Mouse (Mus musculus) hindbrain, embryonic 10.5 days (tissue): ENCODE data around the gene Sfxn5. TPM values are rescaled to one million over a fixed set of nuclear protein-coding genes. Genes with fewer than 3 reads are reported as not detected.

Experiments used
- DNase-seq: peaks from one replicate; pipeline ENCODE4 v3.0.0-alpha.2; 2017; ENCODE audit warnings: low spot score
- H3K27ac ChIP-seq: fragments of 300-500 bp; sonication (generic); 2 replicates; pipeline ENCODE4 v1.5.1; 2016; ENCODE audit warnings: mild to moderate bottlenecking, moderate library complexity
- H3K27me3 ChIP-seq: fragments of 300-500 bp; sonication (generic); 2 replicates; pipeline ENCODE4 v1.6.1; 2016; ENCODE audit warnings: mild to moderate bottlenecking; ENCODE audit not compliant: poor library complexity, insufficient read depth, severe bottlenecking
- H3K36me3 ChIP-seq: fragments of 300-500 bp; sonication (generic); 2 replicates; pipeline ENCODE4 v1.6.1; 2016; ENCODE audit warnings: mild to moderate bottlenecking, moderate library complexity
- H3K4me1 ChIP-seq: fragments of 300-500 bp; sonication (generic); replicated peaks from 2 replicates; pipeline ENCODE4 v1.6.1; 2016; ENCODE audit warnings: mild to moderate bottlenecking
- H3K4me3 ChIP-seq: fragments of 300-500 bp; sonication (generic); 2 replicates; pipeline ENCODE4 v1.5.1; 2016; ENCODE audit warnings: mild to moderate bottlenecking, moderate library complexity
- H3K9me3 ChIP-seq: fragments of 300-500 bp; sonication (generic); 2 replicates; pipeline ENCODE4 v1.6.1; 2016; ENCODE audit warnings: mild to moderate bottlenecking, moderate library complexity
- WGBS: fragments of 180-500 bp; shearing (Covaris S2); methylation state at CpG from one replicate; pipeline ENCODE4 v1.1.7; 2016; 5-methylcytosine and 5-hydroxymethylcytosine counted together
- polyA plus RNA-seq: library from polyadenylated mRNA; unstranded; fragments of >200 nt; fragmentation: Nextera tagmentation; extraction: Ambion mirVana; gene quantifications from 2 replicates; pipeline ENCODE4 v1.2.1, GENCODE M21; 2016

Gene Sfxn5
- polyA plus RNA-seq, 1 experiment from 2014 or later, result 8.0 TPM

- no peak overlapping the region for H3K27ac ChIP-seq
- DNase-seq, result no peak
- no peaks in the 10 kb centered on the region for H3K36me3 ChIP-seq
- no peaks in the 10 kb centered on the region for H3K9me3 ChIP-seq
- peaks cover 13% of the 10 kb centered on the region for H3K4me1 ChIP-seq
- 75% methylated on average over 1 of the region's 1 CpGs for WGBS
- H3K4me3 ChIP-seq, result no peak overlapping the region
- peaks cover 63% of the 10 kb centered on the region for H3K27me3 ChIP-seq
These were observed 6.2 kb upstream of the Sfxn5 start for GRCm38 (mm10) chr6:85339273-85339901.

GRCm38 (mm10) chr6:85336944-85337343 lies 3.7 kb upstream of the Sfxn5 start:
- no peak for DNase-seq
- Histone ChIP-seq H3K4me1 (peaks cover 28% of the 10 kb centered on the region), H3K9me3 (no peaks in the 10 kb centered on the region), H3K4me3 (no peak overlapping the region), H3K36me3 (no peaks in the 10 kb centered on the region), H3K27ac (no peak overlapping the region), H3K27me3 (peaks cover 56% of the 10 kb centered on the region)
- WGBS, result 84% methylated on average over 9 of the region's 9 CpGs

- peaks cover 57% of the 10 kb centered on the region for H3K27me3 ChIP-seq
- DNase-seq, result no peak
- 48% methylated on average over 3 of the region's 3 CpGs for WGBS
- no peak overlapping the region for H3K4me3 ChIP-seq
- H3K27ac ChIP-seq, result no peak overlapping the region
- H3K4me1 ChIP-seq, result peaks cover 33% of the 10 kb centered on the region
- no peaks in the 10 kb centered on the region for H3K36me3 ChIP-seq
- no peaks in the 10 kb centered on the region for H3K9me3 ChIP-seq
These were observed 2.1 kb upstream of the Sfxn5 start for GRCm38 (mm10) chr6:85335352-85335751.

DNA sequence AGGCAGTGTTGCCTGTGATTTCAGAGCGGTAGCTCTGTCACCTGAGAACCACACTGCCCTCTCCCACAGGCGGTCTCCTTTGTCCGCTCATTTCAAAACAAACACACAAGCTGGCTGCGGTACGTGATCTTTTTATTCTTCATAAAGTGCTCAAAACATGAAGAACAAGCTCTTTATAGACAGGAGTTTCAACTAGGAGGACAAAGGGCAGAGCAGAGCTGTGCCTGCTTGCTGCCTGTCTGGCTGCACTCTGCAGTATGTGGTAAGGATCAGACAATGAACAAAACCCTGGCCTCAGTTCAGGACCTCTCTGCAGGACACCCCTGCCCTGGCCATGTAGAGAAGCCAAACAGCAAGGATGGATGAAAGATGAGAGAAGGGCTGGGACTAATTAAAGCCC lies 1.6 kb upstream of the Sfxn5 start:
- Histone ChIP-seq H3K27me3 (peaks cover 52% of the 10 kb centered on the region), H3K4me3 (no peak overlapping the region), H3K4me1 (peaks cover 29% of the 10 kb centered on the region), H3K36me3 (no peaks in the 10 kb centered on the region), H3K27ac (no peak overlapping the region), H3K9me3 (no peaks in the 10 kb centered on the region)
- 50% methylated on average over 5 of the region's 5 CpGs for WGBS
- peak; percentile 19 for DNase-seq

DNA sequence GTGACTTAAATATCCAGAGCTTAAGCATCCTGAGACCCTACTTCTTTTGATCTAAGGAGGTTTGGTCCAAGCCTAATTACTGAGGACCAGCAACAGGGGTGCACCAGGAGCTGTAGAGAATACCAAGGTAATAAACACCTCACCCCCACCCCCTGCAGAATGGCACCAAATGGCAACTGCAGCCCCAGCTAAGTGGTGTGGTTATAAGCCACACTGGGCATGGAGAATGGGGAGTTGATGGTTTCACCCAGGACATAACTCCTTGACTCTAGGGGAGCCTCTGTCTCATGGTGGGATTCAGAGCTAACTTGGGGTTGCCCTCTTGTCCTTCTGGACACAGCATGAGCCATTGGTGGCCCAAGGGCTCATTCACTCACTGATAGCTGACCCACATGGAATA lies 1.0 kb upstream of the Sfxn5 start:
- no peak overlapping the region for H3K27ac ChIP-seq
- no peaks in the 10 kb centered on the region for H3K9me3 ChIP-seq
- H3K36me3 ChIP-seq, result no peaks in the 10 kb centered on the region
- peak overlapping the region; percentile 78; the same call in 1 of the 2 replicates for H3K4me3 ChIP-seq
- H3K27me3 ChIP-seq, result peaks cover 50% of the 10 kb centered on the region
- no peak for DNase-seq
- H3K4me1 ChIP-seq, result peaks cover 29% of the 10 kb centered on the region

GRCm38 (mm10) chr6:85333732-85334131 lies 510 bp upstream of the Sfxn5 start:
- H3K27ac ChIP-seq, result peak overlapping the region; percentile 96
- peak overlapping the region; percentile 78 for H3K4me3 ChIP-seq
- H3K4me1 ChIP-seq, result peaks cover 29% of the 10 kb centered on the region
- no peaks in the 10 kb centered on the region for H3K36me3 ChIP-seq
- DNase-seq, result no peak
- 8% methylated on average over 13 of the region's 13 CpGs for WGBS
- H3K27me3 ChIP-seq, result peaks cover 49% of the 10 kb centered on the region
- H3K9me3 ChIP-seq, result no peaks in the 10 kb centered on the region

- Histone ChIP-seq H3K4me1 (peaks cover 29% of the 10 kb centered on the region), H3K36me3 (no peaks in the 10 kb centered on the region), H3K9me3 (no peaks in the 10 kb centered on the region), H3K27me3 (peaks cover 43% of the 10 kb centered on the region), H3K4me3 (peak overlapping the region; percentile 78), H3K27ac (peak overlapping the region; percentile 96)
- no peak for DNase-seq
- WGBS, result under 1% methylated on average over 41 of the region's 41 CpGs
These were observed 747 bp downstream of the Sfxn5 start for GRCm38 (mm10) chr6:85332351-85332999.

DNA sequence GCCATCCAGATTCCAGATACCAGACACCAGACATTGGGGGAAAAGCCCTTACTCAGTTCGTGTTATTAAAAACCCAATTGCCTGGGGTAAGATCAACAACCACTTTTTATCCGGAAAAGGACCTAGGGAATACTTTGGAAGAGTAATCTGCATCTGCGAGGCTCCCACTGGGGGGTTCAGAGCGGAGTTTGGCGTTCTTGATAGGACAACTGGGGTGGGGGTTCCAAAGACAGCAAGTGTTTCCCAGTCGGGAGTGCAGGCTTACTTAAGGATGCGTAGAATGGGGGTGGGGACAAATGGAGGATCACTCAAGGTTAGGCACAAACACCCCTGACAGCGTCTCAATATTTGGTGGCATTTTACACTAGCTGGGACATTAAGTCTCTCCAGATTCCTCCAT lies 1.5 kb downstream of the Sfxn5 start:
- Histone ChIP-seq H3K36me3 (no peaks in the 10 kb centered on the region), H3K4me1 (peaks cover 29% of the 10 kb centered on the region), H3K4me3 (peak overlapping the region; percentile 78), H3K27me3 (peaks cover 36% of the 10 kb centered on the region), H3K9me3 (no peaks in the 10 kb centered on the region), H3K27ac (no peak overlapping the region)
- WGBS, result 10% methylated on average over 8 of the region's 8 CpGs
- DNase-seq, result no peak

DNA sequence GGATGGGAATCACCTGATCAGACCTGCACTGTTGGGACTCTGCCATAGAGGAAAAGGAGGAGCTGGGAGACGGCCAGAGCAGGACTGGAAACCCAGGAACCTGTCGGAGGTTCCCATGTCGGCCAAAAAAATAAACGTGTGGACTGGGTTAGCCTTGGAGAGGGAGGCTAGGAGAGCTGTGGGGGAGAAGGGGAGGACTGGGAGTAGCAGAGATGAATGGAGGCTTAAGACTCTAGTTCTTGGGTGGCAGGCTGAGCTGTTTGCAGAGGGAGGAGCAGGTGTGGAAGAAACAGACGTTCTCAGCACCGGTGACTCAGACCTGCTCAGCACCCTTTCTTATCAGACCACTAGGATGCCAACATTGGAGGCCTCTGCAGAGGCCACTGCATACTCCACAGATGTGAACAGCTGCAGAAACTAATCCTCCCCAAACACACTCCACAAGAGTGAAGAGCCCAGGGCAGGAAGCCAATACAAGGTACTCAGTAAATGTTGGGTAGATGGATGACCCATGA lies 1.9 kb downstream of the Sfxn5 start:
- peaks cover 31% of the 10 kb centered on the region for H3K27me3 ChIP-seq
- no peak overlapping the region for H3K27ac ChIP-seq
- peaks cover 29% of the 10 kb centered on the region for H3K4me1 ChIP-seq
- H3K9me3 ChIP-seq, result no peaks in the 10 kb centered on the region
- H3K4me3 ChIP-seq, result no peak overlapping the region
- DNase-seq, result no peak
- WGBS, result 45% methylated on average over 6 of the region's 6 CpGs
- H3K36me3 ChIP-seq, result no peaks in the 10 kb centered on the region

DNA sequence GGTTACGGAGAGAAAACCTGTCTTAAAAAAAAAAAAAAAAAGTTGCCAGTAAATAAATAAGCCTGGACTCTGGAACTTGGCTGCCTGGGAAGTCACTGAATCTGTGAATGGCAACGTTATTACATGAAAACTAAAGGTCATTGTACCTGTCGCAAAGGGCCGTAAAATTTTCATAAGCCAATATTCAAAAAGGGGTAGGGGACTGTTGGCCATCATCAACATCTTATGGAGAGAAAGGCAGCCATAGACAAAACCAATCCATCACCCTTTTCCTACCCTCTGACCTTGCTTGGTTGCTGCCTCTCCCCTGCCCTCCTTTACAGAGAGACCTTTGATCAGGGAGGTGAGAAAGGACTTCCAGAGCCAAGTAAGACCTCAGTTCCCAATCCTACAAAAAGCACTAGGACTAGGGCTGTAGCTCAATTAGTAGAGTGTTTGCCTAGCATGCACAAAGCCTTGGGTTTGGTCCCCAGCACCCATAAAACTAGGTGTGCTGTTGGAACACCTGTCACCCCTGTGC lies 3.5 kb downstream of the Sfxn5 start:
- no peak overlapping the region for H3K27ac ChIP-seq
- no peaks in the 10 kb centered on the region for H3K9me3 ChIP-seq
- no peaks in the 10 kb centered on the region for H3K36me3 ChIP-seq
- H3K4me3 ChIP-seq, result no peak overlapping the region
- no peak for DNase-seq
- 90% methylated on average over 4 of the region's 4 CpGs for WGBS
- peaks cover 21% of the 10 kb centered on the region for H3K27me3 ChIP-seq
- H3K4me1 ChIP-seq, result peaks cover 26% of the 10 kb centered on the region

DNA sequence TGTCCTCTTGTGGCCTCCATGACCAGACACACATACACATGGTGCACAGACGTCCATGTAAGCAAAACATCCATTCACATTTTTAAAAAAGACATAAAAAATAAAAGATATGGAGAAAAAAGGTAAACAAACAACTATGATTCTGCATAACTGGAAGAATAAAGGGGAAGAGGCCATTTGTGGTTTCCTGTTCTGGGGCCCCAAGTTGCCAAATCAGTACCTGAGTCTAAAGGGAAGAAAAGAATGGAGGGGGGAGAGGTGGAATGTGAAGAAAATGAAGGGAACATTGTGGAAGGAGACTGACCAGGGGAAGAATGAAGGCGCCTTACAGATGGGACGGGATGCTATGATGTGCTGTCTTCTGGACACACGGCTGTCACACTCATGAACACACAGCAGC lies 6.7 kb downstream of the Sfxn5 start:
- WGBS, result 79% methylated on average over 4 of the region's 4 CpGs
- Histone ChIP-seq H3K27me3 (peaks cover 9% of the 10 kb centered on the region), H3K9me3 (no peaks in the 10 kb centered on the region), H3K4me3 (no peak overlapping the region), H3K27ac (no peak overlapping the region), H3K4me1 (peaks cover 7% of the 10 kb centered on the region; the same call in 1 of the 2 replicates), H3K36me3 (no peaks in the 10 kb centered on the region)
- no peak for DNase-seq

GRCm38 (mm10) chr6:85325109-85325508 lies 8.1 kb downstream of the Sfxn5 start:
- 54% methylated on average over 2 of the region's 2 CpGs for WGBS
- Histone ChIP-seq H3K9me3 (no peaks in the 10 kb centered on the region), H3K27ac (no peak overlapping the region), H3K4me3 (no peak overlapping the region), H3K36me3 (no peaks in the 10 kb centered on the region), H3K4me1 (peaks cover 13% of the 10 kb centered on the region), H3K27me3 (no peaks in the 10 kb centered on the region)
- DNase-seq, result no peak

DNA sequence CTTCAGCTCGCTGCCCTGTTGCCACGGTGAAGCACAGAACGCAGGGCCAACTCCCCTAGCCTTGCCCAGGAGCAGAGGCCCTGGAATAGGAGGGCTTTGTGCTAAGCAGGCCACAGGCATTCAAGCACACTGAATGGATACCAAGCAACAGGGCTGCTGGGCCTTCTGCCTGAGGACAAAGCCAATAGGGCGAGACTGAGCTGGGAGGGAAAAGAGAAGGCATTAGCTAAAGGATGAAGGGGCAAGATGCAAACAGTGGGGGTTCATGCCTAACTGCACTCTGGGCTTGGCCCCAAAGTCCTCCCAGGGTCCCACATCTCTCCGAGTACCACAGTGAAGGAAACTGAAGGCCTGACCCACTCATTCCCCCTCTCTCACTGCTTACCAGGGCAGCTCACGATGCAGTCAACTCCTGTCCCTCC lies 12.8 kb downstream of the Sfxn5 start:
- peak overlapping the region; percentile 79 for H3K27ac ChIP-seq
- H3K9me3 ChIP-seq, result no peaks in the 10 kb centered on the region
- 32% methylated on average over 6 of the region's 6 CpGs for WGBS
- DNase-seq, result peak; percentile 39
- no peak overlapping the region for H3K4me3 ChIP-seq
- no peaks in the 10 kb centered on the region for H3K27me3 ChIP-seq
- H3K36me3 ChIP-seq, result peaks cover 8% of the 10 kb centered on the region; the same call in 1 of the 2 replicates
- H3K4me1 ChIP-seq, result peaks cover 14% of the 10 kb centered on the region
